Mouse (Mus musculus): ENCODE data around the gene Gm44503.

DNA sequence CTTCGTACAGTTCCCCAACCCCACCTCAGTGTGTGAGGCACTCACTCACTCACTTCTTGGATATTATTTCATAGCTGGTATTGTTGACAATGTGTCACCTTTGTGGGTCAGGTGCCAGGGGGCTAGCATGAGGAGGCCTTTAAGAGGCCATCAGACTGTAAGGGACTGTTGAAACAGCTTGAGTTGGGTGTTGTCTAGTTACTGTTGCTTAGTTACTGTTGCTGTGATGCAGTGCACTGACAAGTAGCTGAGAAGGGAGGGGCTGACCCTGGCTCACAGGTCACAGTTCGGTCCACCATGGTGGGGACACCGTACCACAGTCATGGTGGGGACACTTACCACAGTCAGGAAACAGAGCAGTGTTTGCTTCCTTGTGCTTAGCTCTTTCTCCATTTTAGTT is 35.6 kb upstream of the Gm44503 start:
- no peak for TF ChIP-seq CTCF (IDR thresholded peaks at IDR 0.05; ENCODE audit: control insufficient read depth, insufficient read depth, insufficient read length)
- TF ChIP-seq USF1 (IDR thresholded peaks at IDR 0.05; ENCODE audit: low read depth): no peak
- TF ChIP-seq MAX (IDR thresholded peaks at IDR 0.05): no peak
- no peak for TF ChIP-seq CEBPB (IDR thresholded peaks at IDR 0.05; ENCODE audit: low read depth)

All from C2C12 (cell line).